Mouse (Mus musculus) liver, adult 2 months (tissue): ENCODE data around the gene Spg11.
A peak's percentile ranks its signal among the peaks of the same experiment; 100 is the strongest.

Experiments
- CTCF ChIP-seq: fragments of 200-500 bp; IDR thresholded peaks from 2 replicates; pipeline ENCODE4 v1.5.1; 2011; ENCODE audit warnings: low read depth, low read length, control low read depth
- POLR2A ChIP-seq: fragments of 200-500 bp; IDR thresholded peaks from 2 replicates; pipeline ENCODE4 v1.6.1; 2011; ENCODE audit warnings: low read length, control low read depth; ENCODE audit not compliant: insufficient read depth; ENCODE audit errors: extremely low read depth

GRCm38 (mm10) chr2:122069922-122070321 is 48.3 kb downstream of the Spg11 start:
- peak; percentile 69 for TF ChIP-seq CTCF
- no peak for TF ChIP-seq POLR2A
